Mouse (Mus musculus): ENCODE results near the gene Zdhhc17. TPM values are rescaled to one million over a fixed set of nuclear protein-coding genes. Genes with fewer than 3 reads are reported as not detected.

Zdhhc17 gene
- polyA plus RNA-seq, 1 experiment from 2014 or later, result 25.0 TPM

- no peak overlapping the region for H3K4me3 ChIP-seq (ENCODE audit: low read depth, low read length)
- 68% methylated on average over 2 of the region's 2 CpGs for WGBS
Observed at GRCm38 (mm10) chr10:110977379-110977778, 32.6 kb downstream of the Zdhhc17 start.

GRCm38 (mm10) chr10:110976046-110976445, 33.9 kb downstream of the Zdhhc17 start:
- 0% methylated on average over 1 of the region's 1 CpGs for WGBS
- H3K36me3 ChIP-seq (ENCODE audit: control insufficient read depth, insufficient read depth, low read length), result peaks cover 44% of the 10 kb centered on the region

More at GRCm38 (mm10) chr10:110977379-110977778, 32.6 kb downstream of the Zdhhc17 start:
- ATAC-seq (replicated peaks; ENCODE audit: low FRiP score, low TSS enrichment, low read depth), result no peak
- DNase-seq (ENCODE audit: low spot score), result no peak
- H3K9me3 ChIP-seq (ENCODE audit: control insufficient read depth, low read length), result no peaks in the 10 kb centered on the region
- H3K27ac ChIP-seq (ENCODE audit: low read depth), result no peak overlapping the region
- H3K9ac ChIP-seq (ENCODE audit: low read length), result no peak overlapping the region
- H3K36me3 ChIP-seq (ENCODE audit: control insufficient read depth, insufficient read depth, low read length), result peaks cover 52% of the 10 kb centered on the region
- no peak overlapping the region for H3K4me2 ChIP-seq (ENCODE audit: low read length)
- H3K27me3 ChIP-seq (replicated peaks; ENCODE audit: control insufficient read depth, insufficient read depth, low read length), result no peaks in the 10 kb centered on the region
- no peaks in the 10 kb centered on the region for H3K4me1 ChIP-seq (replicated peaks; ENCODE audit: control insufficient read depth, insufficient read depth, low read length)

GRCm38 (mm10) chr10:110974885-110975284, 35.1 kb downstream of the Zdhhc17 start:
- Histone ChIP-seq H3K27me3 (replicated peaks; ENCODE audit: control insufficient read depth, insufficient read depth, low read length) (no peaks in the 10 kb centered on the region), H3K4me1 (replicated peaks; ENCODE audit: control insufficient read depth, insufficient read depth, low read length) (0 out of 2 replicates have a peak, but pooled peaks cover 5% of the 10 kb centered on the region), H3K27ac (ENCODE audit: low read depth) (no peak overlapping the region), H3K4me3 (ENCODE audit: low read depth, low read length) (no peak overlapping the region), H3K9me3 (ENCODE audit: control insufficient read depth, low read length) (no peaks in the 10 kb centered on the region), H3K9ac (ENCODE audit: low read length) (no peak overlapping the region), H3K4me2 (ENCODE audit: low read length) (no peak overlapping the region), H3K36me3 (ENCODE audit: control insufficient read depth, insufficient read depth, low read length) (peaks cover 42% of the 10 kb centered on the region)
- WGBS, result 91% methylated on average over 1 of the region's 1 CpGs
- ATAC-seq (replicated peaks; ENCODE audit: low FRiP score, low TSS enrichment, low read depth) (0 out of 2 replicates have a peak, but pooled peaks have one; percentile 15), DNase-seq (ENCODE audit: low spot score) (no peak)

More at GRCm38 (mm10) chr10:110976046-110976445, 33.9 kb downstream of the Zdhhc17 start:
- 0 out of 2 replicates have a peak, but pooled peaks cover 5% of the 10 kb centered on the region for H3K4me1 ChIP-seq (replicated peaks; ENCODE audit: control insufficient read depth, insufficient read depth, low read length)
- H3K27me3 ChIP-seq (replicated peaks; ENCODE audit: control insufficient read depth, insufficient read depth, low read length), result no peaks in the 10 kb centered on the region
- 0 out of 2 replicates have a peak, but pooled peaks have one; percentile 48 for ATAC-seq (replicated peaks; ENCODE audit: low FRiP score, low TSS enrichment, low read depth)
- H3K9me3 ChIP-seq (ENCODE audit: control insufficient read depth, low read length), result no peaks in the 10 kb centered on the region
- DNase-seq (ENCODE audit: low spot score), result no peak
- H3K27ac ChIP-seq (ENCODE audit: low read depth), result no peak overlapping the region
- H3K4me3 ChIP-seq (ENCODE audit: low read depth, low read length), result no peak overlapping the region
- H3K9ac ChIP-seq (ENCODE audit: low read length), result no peak overlapping the region
- H3K4me2 ChIP-seq (ENCODE audit: low read length), result no peak overlapping the region

- H3K36me3 ChIP-seq (ENCODE audit: control insufficient read depth, insufficient read depth, low read length), result peaks cover 38% of the 10 kb centered on the region
- H3K27me3 ChIP-seq (replicated peaks; ENCODE audit: control insufficient read depth, insufficient read depth, low read length), result no peaks in the 10 kb centered on the region
- no peak overlapping the region for H3K4me3 ChIP-seq (ENCODE audit: low read depth, low read length)
- H3K4me2 ChIP-seq (ENCODE audit: low read length), result no peak overlapping the region
- H3K4me1 ChIP-seq (replicated peaks; ENCODE audit: control insufficient read depth, insufficient read depth, low read length), result 0 out of 2 replicates have a peak, but pooled peaks cover 5% of the 10 kb centered on the region
- ATAC-seq (replicated peaks; ENCODE audit: low FRiP score, low TSS enrichment, low read depth), result no peak
- DNase-seq (ENCODE audit: low spot score), result no peak
- 59% methylated on average over 3 of the region's 3 CpGs for WGBS
- H3K9ac ChIP-seq (ENCODE audit: low read length), result no peak overlapping the region
- no peak overlapping the region for H3K27ac ChIP-seq (ENCODE audit: low read depth)
- H3K9me3 ChIP-seq (ENCODE audit: control insufficient read depth, low read length), result no peaks in the 10 kb centered on the region
Observed at GRCm38 (mm10) chr10:110974463-110974862, 35.5 kb downstream of the Zdhhc17 start.

- H3K27me3 ChIP-seq (replicated peaks; ENCODE audit: control insufficient read depth, insufficient read depth, low read length), result no peaks in the 10 kb centered on the region
- no peaks in the 10 kb centered on the region for H3K9me3 ChIP-seq (ENCODE audit: control insufficient read depth, low read length)
- 0 out of 2 replicates have a peak, but pooled peaks cover 5% of the 10 kb centered on the region for H3K4me1 ChIP-seq (replicated peaks; ENCODE audit: control insufficient read depth, insufficient read depth, low read length)
- ATAC-seq (replicated peaks; ENCODE audit: low FRiP score, low TSS enrichment, low read depth), result peak; percentile 76
- no peak for DNase-seq (ENCODE audit: low spot score)
- 27% methylated on average over 9 of the region's 9 CpGs for WGBS
- H3K4me2 ChIP-seq (ENCODE audit: low read length), result no peak overlapping the region
- H3K36me3 ChIP-seq (ENCODE audit: control insufficient read depth, insufficient read depth, low read length), result peaks cover 43% of the 10 kb centered on the region
- H3K27ac ChIP-seq (ENCODE audit: low read depth), result no peak overlapping the region
- no peak overlapping the region for H3K4me3 ChIP-seq (ENCODE audit: low read depth, low read length)
- no peak overlapping the region for H3K9ac ChIP-seq (ENCODE audit: low read length)
Observed at GRCm38 (mm10) chr10:110971998-110972397, 37.9 kb downstream of the Zdhhc17 start.

GRCm38 (mm10) chr10:110971483-110971882, 38.5 kb downstream of the Zdhhc17 start:
- H3K9ac ChIP-seq (ENCODE audit: low read length), result no peak overlapping the region
- 64% methylated on average over 6 of the region's 6 CpGs for WGBS
- H3K9me3 ChIP-seq (ENCODE audit: control insufficient read depth, low read length), result no peaks in the 10 kb centered on the region
- H3K27ac ChIP-seq (ENCODE audit: low read depth), result no peak overlapping the region
- no peak for DNase-seq (ENCODE audit: low spot score)
- no peak overlapping the region for H3K4me3 ChIP-seq (ENCODE audit: low read depth, low read length)
- 0 out of 2 replicates have a peak, but pooled peaks cover 5% of the 10 kb centered on the region for H3K4me1 ChIP-seq (replicated peaks; ENCODE audit: control insufficient read depth, insufficient read depth, low read length)
- no peak for ATAC-seq (replicated peaks; ENCODE audit: low FRiP score, low TSS enrichment, low read depth)
- H3K36me3 ChIP-seq (ENCODE audit: control insufficient read depth, insufficient read depth, low read length), result peaks cover 47% of the 10 kb centered on the region
- no peaks in the 10 kb centered on the region for H3K27me3 ChIP-seq (replicated peaks; ENCODE audit: control insufficient read depth, insufficient read depth, low read length)
- H3K4me2 ChIP-seq (ENCODE audit: low read length), result no peak overlapping the region

GRCm38 (mm10) chr10:110971044-110971443, 38.9 kb downstream of the Zdhhc17 start:
- ATAC-seq (replicated peaks; ENCODE audit: low FRiP score, low TSS enrichment, low read depth), result no peak
- 67% methylated on average over 3 of the region's 3 CpGs for WGBS

GRCm38 (mm10) chr10:110962172-110962571, 47.8 kb downstream of the Zdhhc17 start:
- Histone ChIP-seq H3K9me3 (ENCODE audit: control insufficient read depth, low read length) (no peaks in the 10 kb centered on the region), H3K4me3 (ENCODE audit: low read depth, low read length) (no peak overlapping the region), H3K9ac (ENCODE audit: low read length) (no peak overlapping the region), H3K36me3 (ENCODE audit: control insufficient read depth, insufficient read depth, low read length) (peaks cover 47% of the 10 kb centered on the region), H3K4me1 (replicated peaks; ENCODE audit: control insufficient read depth, insufficient read depth, low read length) (no peaks in the 10 kb centered on the region), H3K4me2 (ENCODE audit: low read length) (no peak overlapping the region), H3K27ac (ENCODE audit: low read depth) (no peak overlapping the region), H3K27me3 (replicated peaks; ENCODE audit: control insufficient read depth, insufficient read depth, low read length) (no peaks in the 10 kb centered on the region)
- ATAC-seq (replicated peaks; ENCODE audit: low FRiP score, low TSS enrichment, low read depth) (no peak), DNase-seq (ENCODE audit: low spot score) (no peak)
- 42% methylated on average over 1 of the region's 1 CpGs for WGBS

More at GRCm38 (mm10) chr10:110971044-110971443, 38.9 kb downstream of the Zdhhc17 start:
- Histone ChIP-seq H3K27ac (ENCODE audit: low read depth) (no peak overlapping the region), H3K9me3 (ENCODE audit: control insufficient read depth, low read length) (no peaks in the 10 kb centered on the region), H3K4me2 (ENCODE audit: low read length) (no peak overlapping the region), H3K27me3 (replicated peaks; ENCODE audit: control insufficient read depth, insufficient read depth, low read length) (no peaks in the 10 kb centered on the region), H3K36me3 (ENCODE audit: control insufficient read depth, insufficient read depth, low read length) (peaks cover 47% of the 10 kb centered on the region), H3K9ac (ENCODE audit: low read length) (no peak overlapping the region), H3K4me3 (ENCODE audit: low read depth, low read length) (no peak overlapping the region), H3K4me1 (replicated peaks; ENCODE audit: control insufficient read depth, insufficient read depth, low read length) (0 out of 2 replicates have a peak, but pooled peaks cover 5% of the 10 kb centered on the region)
- DNase-seq (ENCODE audit: low spot score), result no peak

- Histone ChIP-seq H3K4me1 (replicated peaks; ENCODE audit: control insufficient read depth, insufficient read depth, low read length) (no peaks in the 10 kb centered on the region), H3K27ac (ENCODE audit: low read depth) (no peak overlapping the region), H3K9ac (ENCODE audit: low read length) (no peak overlapping the region), H3K4me2 (ENCODE audit: low read length) (no peak overlapping the region), H3K9me3 (ENCODE audit: control insufficient read depth, low read length) (no peaks in the 10 kb centered on the region), H3K4me3 (ENCODE audit: low read depth, low read length) (no peak overlapping the region), H3K27me3 (replicated peaks; ENCODE audit: control insufficient read depth, insufficient read depth, low read length) (no peaks in the 10 kb centered on the region), H3K36me3 (ENCODE audit: control insufficient read depth, insufficient read depth, low read length) (peaks cover 51% of the 10 kb centered on the region)
- ATAC-seq (replicated peaks; ENCODE audit: low FRiP score, low TSS enrichment, low read depth) (no peak), DNase-seq (ENCODE audit: low spot score) (no peak)
- 85% methylated on average over 6 of the region's 6 CpGs for WGBS
Observed at GRCm38 (mm10) chr10:110960841-110961240, 49.1 kb downstream of the Zdhhc17 start.
